Mouse (Mus musculus) monocyte, adult 59 days (primary cell): ENCODE data around the gene Acmsd. TPM values are rescaled to one million over a fixed set of nuclear protein-coding genes. Genes with fewer than 3 reads are reported as not detected.

ENCODE experiments used
- total RNA-seq, 2 experiments: library from RNA; stranded (reverse); gene quantifications; one replicate each; pipeline ENCODE4 v1.2.4; 2023

Gene Acmsd
- total RNA-seq = not detected

DNA sequence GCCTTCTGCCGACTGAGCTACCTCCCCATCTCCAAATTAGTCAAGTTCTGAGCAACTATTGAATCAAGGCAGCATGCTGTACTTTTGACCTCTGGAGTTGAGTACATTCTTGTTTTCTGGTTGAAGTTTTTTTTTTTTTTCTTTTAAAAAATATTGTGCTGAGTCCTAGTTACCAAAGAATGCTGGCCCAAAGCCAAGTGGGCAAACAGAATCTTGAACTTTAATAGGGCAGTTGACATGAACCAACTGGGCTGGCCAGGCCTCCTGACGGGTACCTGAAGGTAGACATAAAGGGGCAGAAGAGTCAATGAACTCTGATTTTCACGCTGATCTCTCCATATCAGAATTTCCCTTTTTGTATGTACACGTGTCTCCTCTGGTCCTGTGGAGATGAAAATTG is at the start of gene Acmsd:
TSS of gene Acmsd (plus strand) at position 318 of the 400 bp plus-strand sequence.

DNA sequence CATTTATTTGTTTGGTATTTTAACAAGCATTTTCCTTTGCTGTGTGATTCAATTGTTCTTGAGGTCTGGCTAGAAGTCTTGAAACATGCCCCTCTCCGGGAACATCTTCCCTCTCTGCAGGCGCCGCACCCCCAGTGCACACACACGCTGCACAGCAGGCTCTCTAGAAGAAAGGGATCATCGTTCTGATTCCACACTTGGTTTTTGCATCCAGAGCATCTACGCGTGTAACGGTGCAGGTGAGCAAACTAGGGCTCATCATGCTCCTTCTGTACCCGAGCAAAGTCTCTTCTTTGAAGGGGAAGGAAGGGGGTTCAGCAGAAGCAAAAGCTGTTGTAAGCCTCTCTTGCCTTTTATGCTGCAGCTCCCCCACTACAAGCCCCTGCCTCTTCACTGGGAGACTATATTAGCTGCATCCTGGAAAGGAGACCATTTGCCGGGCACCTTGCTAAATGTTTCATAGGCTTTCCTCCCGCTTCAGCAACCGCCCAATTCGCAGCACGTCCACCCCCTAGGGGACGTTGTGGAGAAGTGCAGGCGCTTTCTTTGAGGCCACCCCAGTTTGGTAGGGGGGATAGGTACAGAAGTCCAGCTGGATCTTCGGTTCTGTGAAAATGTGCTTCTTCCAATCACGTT is 49.6 kb upstream of the Acmsd start, which contains the start of gene Tmem163:
TSS of gene Tmem163 (minus strand) at position 51 of the 636 bp plus-strand sequence.

DNA sequence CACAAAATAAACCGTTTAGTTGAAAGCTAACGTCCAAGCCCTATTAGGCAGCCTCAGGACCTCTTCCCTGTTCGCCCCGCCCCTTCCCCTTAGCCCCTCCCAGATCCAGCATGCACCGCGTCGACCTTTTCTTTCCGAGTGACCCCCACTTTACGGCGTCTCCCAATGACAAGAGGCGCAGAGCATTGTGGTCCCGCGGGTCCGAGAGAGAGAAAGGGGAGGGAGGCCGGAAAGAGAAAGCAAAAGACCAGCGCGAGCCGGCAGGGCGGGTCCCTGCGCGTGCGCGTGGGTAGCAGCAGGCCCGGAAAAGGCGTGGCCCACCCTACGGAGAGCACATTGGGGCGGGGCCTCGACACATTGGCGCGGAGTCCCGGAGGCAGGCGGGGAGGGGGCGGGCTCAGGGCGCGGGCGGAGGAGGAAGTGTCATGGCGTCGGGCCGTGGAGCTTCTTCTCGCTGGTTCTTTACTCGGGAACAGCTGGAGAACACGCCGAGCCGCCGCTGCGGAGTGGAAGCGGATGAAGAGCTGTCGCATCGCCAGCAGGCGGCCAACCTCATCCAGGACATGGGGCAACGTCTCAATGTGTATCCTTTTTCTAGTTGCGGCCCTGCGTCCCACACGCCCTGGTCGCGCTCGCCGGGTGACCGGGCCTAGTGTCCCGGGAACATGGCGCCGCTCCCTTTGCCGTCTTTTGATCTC is 44.7 kb downstream of the Acmsd start, which contains the start of gene Ccnt2:
TSS of gene Ccnt2 (plus strand) at position 362 of the 698 bp plus-strand sequence.

Other genes starting within 250 kb of the Acmsd start
- under 1 TPM in 1 of 2 experiments, not detected in 1; 0.58 TPM for gene Tmem163, start 49.9 kb upstream of the Acmsd start, total RNA-seq
- gene Ccnt2, start 44.8 kb downstream of the Acmsd start, total RNA-seq = 10 to 100 TPM; 59.9 to 70.7 TPM
- under 1 TPM; 0.52 to 0.86 TPM for gene Map3k19, start 125.6 kb downstream of the Acmsd start, total RNA-seq
- gene Rab3gap1, start 139.4 kb downstream of the Acmsd start, total RNA-seq = 10 to 100 TPM; 32.2 to 33.1 TPM